Mouse (Mus musculus) lung, embryonic 14.5 days (tissue): ENCODE results near the gene Skap1. TPM values are rescaled to one million over a fixed set of nuclear protein-coding genes. Genes with fewer than 3 reads are reported as not detected.
A peak's percentile ranks its signal among the peaks of the same experiment; 100 is the strongest.

ENCODE experiments used
- ATAC-seq: fragments of 200-750 bp; cut with Nextera tagmentation; 2 replicates; pipeline ENCODE4 v1.8.0; 2017; ENCODE audit warnings: mild to moderate bottlenecking, moderate TSS enrichment, moderate library complexity; ENCODE audit not compliant: insufficient read depth
- DNase-seq: peaks from one replicate; pipeline ENCODE4 v3.0.0-alpha.2; 2015
- H3K27ac ChIP-seq: fragments of 300-500 bp; sonication (generic); 2 replicates; pipeline ENCODE4 v1.5.1; 2014; ENCODE audit warnings: low read depth, mild to moderate bottlenecking, moderate library complexity
- H3K27me3 ChIP-seq: fragments of 300-500 bp; sonication (generic); 2 replicates; pipeline ENCODE4 v1.6.1; 2014; ENCODE audit warnings: low read length, control low read depth; ENCODE audit not compliant: insufficient read depth
- H3K36me3 ChIP-seq: fragments of 300-500 bp; sonication (generic); 2 replicates; pipeline ENCODE4 v1.6.1; 2014; ENCODE audit warnings: control low read depth; ENCODE audit not compliant: insufficient read depth
- H3K4me1 ChIP-seq: fragments of 300-500 bp; sonication (generic); 2 replicates; pipeline ENCODE4 v1.6.1; 2014; ENCODE audit warnings: antibody characterized with exemption, control low read depth; ENCODE audit not compliant: insufficient read depth
- H3K4me2 ChIP-seq: fragments of 300-500 bp; sonication (generic); 2 replicates; pipeline ENCODE4 v1.6.1; 2014; ENCODE audit warnings: mild to moderate bottlenecking
- H3K4me3 ChIP-seq: fragments of 300-500 bp; sonication (generic); 2 replicates; pipeline ENCODE4 v1.5.1; 2014; ENCODE audit warnings: low read depth, low read length
- H3K9ac ChIP-seq: fragments of 300-500 bp; sonication (generic); 2 replicates; pipeline ENCODE4 v1.6.1; 2014
- H3K9me3 ChIP-seq: fragments of 300-500 bp; sonication (generic); 2 replicates; pipeline ENCODE4 v1.6.1; 2016; ENCODE audit warnings: low read depth, low read length, control low read depth
- CTCF ChIP-seq: IDR thresholded peaks from 2 replicates; pipeline ENCODE4 v1.5.1; 2016; ENCODE audit warnings: antibody characterized with exemption, low read depth
- WGBS: fragments of 180-500 bp; shearing (Covaris S2); extraction: QIAGEN DNeasy Blood & Tissue Kit; methylation state at CpG from one replicate; pipeline ENCODE4 v1.1.7; 2014; 5-methylcytosine and 5-hydroxymethylcytosine counted together
- polyA plus RNA-seq: library from polyadenylated mRNA; unstranded; fragments of >200 nt; fragmentation: Nextera tagmentation; extraction: Ambion mirVana; gene quantifications from 2 replicates; pipeline ENCODE4 v1.2.1, GENCODE M21; 2014

Skap1 gene
- polyA plus RNA-seq, 1 experiment from 2014 or later = 1.1 TPM

DNA sequence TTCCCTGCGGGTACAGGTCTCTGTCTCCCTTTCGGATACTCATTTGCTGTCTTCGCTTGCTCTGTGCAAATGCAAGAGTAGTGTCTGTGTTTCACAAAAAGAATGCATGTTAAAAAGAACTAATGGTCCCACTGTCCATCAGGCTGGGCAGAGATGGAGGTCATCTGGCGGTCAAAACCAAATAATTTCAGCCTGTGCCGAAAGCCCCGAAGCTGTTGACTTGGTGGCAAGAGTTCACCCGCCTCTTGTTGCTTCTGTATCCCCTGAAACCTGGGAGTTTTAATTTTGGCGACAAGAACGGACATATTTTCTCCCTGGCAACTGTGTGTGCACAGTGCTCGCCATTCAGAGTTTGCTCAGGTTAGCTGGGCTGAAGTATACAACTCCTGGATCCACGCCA lies 156.3 kb downstream of the Skap1 start:
- H3K27me3 ChIP-seq = peaks cover 7% of the 10 kb centered on the region; the same call in 1 of the 2 replicates
- peak; percentile 37 for DNase-seq

DNA sequence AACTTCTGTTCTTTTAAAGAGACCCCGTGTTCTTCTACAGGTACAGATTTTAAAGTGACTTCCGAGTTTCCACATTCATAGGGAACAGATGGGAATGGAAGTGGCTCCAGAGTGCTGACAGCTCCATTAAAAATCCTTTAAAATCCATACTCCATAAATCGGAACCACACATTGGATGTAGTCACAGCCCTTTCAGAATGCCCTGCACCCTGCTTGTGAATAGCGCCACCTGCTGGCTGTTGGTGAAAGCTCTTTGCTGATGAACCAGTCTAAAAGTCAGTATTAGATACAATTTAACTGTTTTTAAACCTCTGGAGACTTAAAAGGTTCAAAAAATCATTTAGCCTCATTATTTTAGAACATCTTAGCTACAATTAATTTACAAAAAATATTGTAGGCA lies 156.8 kb downstream of the Skap1 start:
- H3K9ac ChIP-seq = no peak overlapping the region
- TF ChIP-seq CTCF = peak; percentile 96
- H3K4me3 ChIP-seq = no peak overlapping the region
- peak; percentile 97 for DNase-seq
- 11% methylated on average over 4 of the region's 4 CpGs for WGBS
- ATAC-seq = no peak
- H3K27me3 ChIP-seq = peaks cover 7% of the 10 kb centered on the region; the same call in 1 of the 2 replicates
- H3K4me2 ChIP-seq = peak overlapping the region; percentile 47
- H3K27ac ChIP-seq = no peak overlapping the region
- no peaks in the 10 kb centered on the region for H3K9me3 ChIP-seq
- H3K4me1 ChIP-seq = no peaks in the 10 kb centered on the region
- no peaks in the 10 kb centered on the region for H3K36me3 ChIP-seq

More for the DNA sequence above, 156.3 kb downstream of the Skap1 start:
- 30% methylated on average over 11 of the region's 11 CpGs for WGBS
- Histone ChIP-seq H3K4me2 (peak overlapping the region; percentile 47), H3K36me3 (no peaks in the 10 kb centered on the region), H3K27ac (no peak overlapping the region), H3K9ac (0 out of 2 replicates have a peak overlapping the region, but pooled peaks have one; percentile 23), H3K4me1 (no peaks in the 10 kb centered on the region), H3K9me3 (no peaks in the 10 kb centered on the region), H3K4me3 (no peak overlapping the region)
- no peak for TF ChIP-seq CTCF
- ATAC-seq = no peak

DNA sequence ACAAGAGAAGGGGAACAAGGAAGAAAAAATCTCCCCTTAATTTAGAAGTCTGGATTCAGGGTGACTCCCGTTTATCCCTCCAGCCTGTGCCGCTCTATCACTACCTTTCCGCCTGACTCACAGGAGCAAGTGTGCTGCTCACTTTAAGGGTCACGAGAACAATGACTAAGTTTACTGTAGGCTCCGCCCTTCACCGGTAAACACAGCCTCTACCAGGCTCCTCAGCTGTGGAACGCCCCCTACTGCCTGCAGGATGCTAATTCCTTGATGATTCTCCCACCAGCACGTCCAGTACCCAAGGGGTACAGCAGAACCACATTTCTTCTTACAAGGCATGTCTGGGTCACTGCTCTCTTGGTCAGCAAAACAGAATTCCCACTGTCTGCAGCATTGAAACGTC lies 158.4 kb downstream of the Skap1 start:
- DNase-seq (peak; percentile 74), ATAC-seq (peak; percentile 56)
- H3K4me1 ChIP-seq = no peaks in the 10 kb centered on the region
- H3K4me3 ChIP-seq = no peak overlapping the region
- H3K36me3 ChIP-seq = no peaks in the 10 kb centered on the region
- H3K27ac ChIP-seq = no peak overlapping the region
- WGBS = 25% methylated on average over 9 of the region's 9 CpGs
- H3K9me3 ChIP-seq = no peaks in the 10 kb centered on the region
- no peak overlapping the region for H3K9ac ChIP-seq
- peak overlapping the region; percentile 26; the same call in 1 of the 2 replicates for H3K4me2 ChIP-seq
- peaks cover 7% of the 10 kb centered on the region; the same call in 1 of the 2 replicates for H3K27me3 ChIP-seq
- TF ChIP-seq CTCF = peak; percentile 59

DNA sequence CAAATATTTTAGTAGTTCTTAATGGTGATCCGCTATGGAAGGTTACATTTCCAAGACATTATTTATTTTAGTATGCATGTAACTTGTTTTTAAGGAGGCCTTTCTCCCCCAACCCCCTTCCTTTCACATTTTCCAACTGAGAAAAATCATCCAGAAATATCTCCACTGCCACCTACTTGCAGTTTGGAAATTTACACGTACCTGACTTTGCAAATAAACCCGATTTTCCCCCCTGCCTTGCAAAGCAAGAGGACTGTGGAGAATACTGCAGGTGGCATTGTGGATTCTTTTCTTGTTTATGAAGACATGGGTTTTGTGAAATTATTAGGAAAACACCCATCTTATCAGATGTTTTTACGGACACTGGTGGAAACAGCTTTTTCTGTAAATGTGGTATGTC lies 160.0 kb downstream of the Skap1 start:
- no peak overlapping the region for H3K9ac ChIP-seq
- peaks cover 7% of the 10 kb centered on the region; the same call in 1 of the 2 replicates for H3K27me3 ChIP-seq
- TF ChIP-seq CTCF = peak; percentile 53
- ATAC-seq (no peak), DNase-seq (peak; percentile 70)
- WGBS = 25% methylated on average over 4 of the region's 4 CpGs
- H3K4me3 ChIP-seq = no peak overlapping the region
- no peak overlapping the region for H3K27ac ChIP-seq
- H3K36me3 ChIP-seq = no peaks in the 10 kb centered on the region
- no peak overlapping the region for H3K4me2 ChIP-seq
- no peaks in the 10 kb centered on the region for H3K9me3 ChIP-seq
- no peaks in the 10 kb centered on the region for H3K4me1 ChIP-seq

DNA sequence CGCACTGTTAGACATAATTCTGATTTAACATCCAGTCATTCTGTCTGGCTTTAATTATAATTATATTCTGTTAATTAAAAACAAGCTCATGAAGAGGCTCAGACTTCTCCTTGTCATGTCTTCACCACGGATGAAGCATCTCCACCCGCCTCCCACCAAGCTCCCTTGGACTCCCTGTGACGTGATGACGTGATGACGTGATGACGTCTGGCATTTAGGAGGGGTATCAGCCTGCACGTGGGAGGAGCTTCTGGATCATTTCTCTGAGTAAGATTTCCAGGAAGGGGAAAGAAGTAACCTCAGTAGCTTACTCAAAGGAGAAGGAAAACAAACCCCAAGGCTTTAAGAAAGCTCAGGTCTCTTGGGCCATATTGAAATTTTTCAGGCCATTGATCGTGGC lies 165.4 kb downstream of the Skap1 start:
- H3K4me1 ChIP-seq = no peaks in the 10 kb centered on the region; the same call in 1 of the 2 replicates
- H3K27ac ChIP-seq = no peak overlapping the region
- no peaks in the 10 kb centered on the region for H3K9me3 ChIP-seq
- no peak overlapping the region for H3K4me3 ChIP-seq
- 41% methylated on average over 9 of the region's 9 CpGs for WGBS
- ATAC-seq = no peak
- H3K9ac ChIP-seq = no peak overlapping the region
- DNase-seq = peak; percentile 80
- H3K27me3 ChIP-seq = no peaks in the 10 kb centered on the region
- TF ChIP-seq CTCF = no peak
- no peaks in the 10 kb centered on the region for H3K36me3 ChIP-seq
- 0 out of 2 replicates have a peak overlapping the region, but pooled peaks have one; percentile 13 for H3K4me2 ChIP-seq

- Histone ChIP-seq H3K4me2 (no peak overlapping the region), H3K4me3 (no peak overlapping the region), H3K36me3 (no peaks in the 10 kb centered on the region), H3K27me3 (no peaks in the 10 kb centered on the region), H3K9ac (no peak overlapping the region), H3K4me1 (no peaks in the 10 kb centered on the region; the same call in 1 of the 2 replicates), H3K9me3 (no peaks in the 10 kb centered on the region), H3K27ac (no peak overlapping the region)
- 68% methylated on average over 3 of the region's 3 CpGs for WGBS
- no peak for TF ChIP-seq CTCF
- DNase-seq = peak; percentile 84
- ATAC-seq = no peak
Measured at GRCm38 (mm10) chr11:96631521-96631920, 167.1 kb downstream of the Skap1 start.

GRCm38 (mm10) chr11:96637927-96638326 lies 173.5 kb downstream of the Skap1 start:
- H3K36me3 ChIP-seq = no peaks in the 10 kb centered on the region
- 25% methylated on average over 7 of the region's 7 CpGs for WGBS
- ATAC-seq = no peak
- H3K4me2 ChIP-seq = no peak overlapping the region
- DNase-seq = no peak
- peaks cover 6% of the 10 kb centered on the region; the same call in 1 of the 2 replicates for H3K4me1 ChIP-seq
- no peaks in the 10 kb centered on the region for H3K9me3 ChIP-seq
- no peaks in the 10 kb centered on the region for H3K27me3 ChIP-seq
- TF ChIP-seq CTCF = no peak
- no peak overlapping the region for H3K27ac ChIP-seq
- H3K9ac ChIP-seq = no peak overlapping the region
- no peak overlapping the region for H3K4me3 ChIP-seq
